Mouse (Mus musculus): ENCODE results near the gene Fen1. TPM values are rescaled to one million over a fixed set of nuclear protein-coding genes. Genes with fewer than 3 reads are reported as not detected.

The Fen1 gene
- total RNA-seq, 2 experiments from 2014 or later: 4.7 to 5.2 TPM

DNA sequence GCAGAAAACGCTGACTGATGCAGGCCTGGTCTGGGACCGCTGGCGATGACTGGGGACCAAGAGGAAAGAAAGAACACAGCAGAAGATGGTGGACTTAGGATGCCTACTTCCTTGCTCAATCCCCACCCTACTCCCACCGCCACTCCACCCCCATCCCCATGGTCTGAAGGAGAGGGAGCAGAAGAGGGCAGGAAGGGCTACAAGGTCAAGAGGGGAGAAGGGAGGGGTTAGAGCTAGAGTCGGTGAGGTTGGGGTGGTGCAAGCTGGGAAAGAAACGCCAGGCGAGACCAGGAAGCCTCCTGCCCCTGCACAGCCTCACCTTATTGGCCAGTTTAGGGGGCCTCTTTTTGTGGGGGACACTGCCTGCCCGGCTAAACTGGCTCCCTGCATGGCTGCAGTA lies 12.1 kb upstream of the Fen1 start:
- DNase-seq: no peak

DNA sequence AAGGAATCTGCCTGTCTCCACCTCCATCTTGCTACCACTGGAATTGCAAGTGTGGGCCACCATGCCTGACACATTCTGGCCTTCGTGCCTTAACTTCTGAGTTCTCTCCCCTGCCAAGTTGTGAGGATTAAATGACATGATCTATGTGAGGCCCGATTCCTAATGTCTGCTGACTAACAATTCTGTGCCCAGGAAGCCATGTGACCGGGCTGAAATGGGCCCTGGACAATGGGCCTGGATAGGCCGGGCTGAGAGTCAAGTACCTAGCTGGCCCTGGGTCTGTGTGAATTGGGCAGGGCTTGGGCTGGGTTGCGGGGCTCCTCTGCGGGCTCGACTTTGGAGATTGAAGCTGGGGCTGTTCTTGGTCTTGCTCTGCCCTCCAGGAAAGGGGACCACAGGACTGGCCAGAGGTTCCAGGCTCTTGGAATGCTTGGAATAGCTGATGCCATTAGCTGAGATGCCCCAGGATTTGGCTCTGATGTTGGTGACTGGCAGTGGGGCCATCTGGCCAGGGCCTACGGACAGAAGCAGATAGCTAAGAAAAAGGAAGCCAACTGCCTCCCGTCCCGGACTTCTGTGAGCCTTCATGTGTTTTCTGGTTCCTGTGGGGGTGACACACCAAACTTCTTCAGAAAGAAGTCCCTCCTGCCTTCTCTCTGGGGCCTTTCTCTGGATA lies 10.0 kb upstream of the Fen1 start:
- peak; percentile 67 to 78 for DNase-seq

DNA sequence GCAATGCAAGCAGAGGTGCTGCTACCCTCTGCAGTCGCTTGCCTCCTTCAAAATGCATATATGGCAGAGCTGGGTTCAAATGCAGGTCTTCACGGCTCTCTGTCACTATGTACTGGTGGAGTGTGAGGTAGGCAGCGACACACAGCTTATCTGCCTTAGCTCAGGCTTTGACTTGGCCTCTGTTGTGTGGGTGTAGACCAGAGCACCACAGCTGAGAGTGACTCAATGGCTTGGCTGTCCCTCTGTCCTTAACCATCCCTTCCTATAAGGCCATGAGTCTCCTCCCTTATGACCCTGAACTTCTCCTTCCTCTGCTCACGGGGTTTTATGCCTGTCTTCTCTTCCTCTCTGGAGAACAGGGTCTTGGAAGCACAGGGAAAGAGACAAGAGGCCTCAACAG lies 6.9 kb upstream of the Fen1 start:
- DNase-seq: no peak

DNA sequence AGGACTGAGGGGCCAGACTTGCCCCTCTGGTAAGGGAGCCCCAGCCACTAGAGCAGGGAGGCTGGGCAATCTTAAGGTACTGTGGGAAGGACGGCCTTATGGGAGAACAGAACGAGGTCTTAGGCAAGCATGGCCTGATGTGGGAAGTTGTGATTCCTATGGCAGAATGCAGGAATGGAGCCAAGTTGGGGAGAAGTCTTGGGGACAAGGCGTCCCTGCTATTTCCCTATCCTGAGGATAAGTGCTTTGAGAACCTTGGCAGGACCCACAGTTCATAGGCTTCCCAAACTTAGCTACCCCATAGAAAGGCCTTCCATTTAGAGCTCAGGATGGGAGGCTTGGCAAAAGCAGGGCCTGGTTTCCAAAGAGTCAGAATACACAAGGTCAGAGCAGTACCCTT lies 4.9 kb upstream of the Fen1 start:
- peak; percentile 63 to 81 for DNase-seq

DNA sequence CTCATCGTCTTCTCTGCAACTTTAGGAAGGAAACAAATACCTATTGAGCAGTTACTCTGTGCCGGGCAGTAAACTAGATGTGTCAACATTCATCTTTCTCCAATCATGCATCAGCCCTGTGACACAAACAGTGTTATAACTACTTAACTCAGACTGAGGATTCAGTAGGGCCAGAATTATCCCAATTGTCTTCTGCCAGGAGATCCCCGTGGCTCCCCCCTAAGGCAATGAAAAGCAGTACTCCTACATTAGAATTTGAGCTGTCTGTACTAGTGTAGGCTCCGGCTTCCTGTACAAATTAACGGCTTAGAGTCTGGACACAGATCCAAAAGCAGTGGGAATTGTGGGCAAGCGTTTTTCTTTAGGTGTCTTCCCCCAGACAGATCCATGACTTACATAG lies 1.1 kb upstream of the Fen1 start:
- no peak for DNase-seq

DNA sequence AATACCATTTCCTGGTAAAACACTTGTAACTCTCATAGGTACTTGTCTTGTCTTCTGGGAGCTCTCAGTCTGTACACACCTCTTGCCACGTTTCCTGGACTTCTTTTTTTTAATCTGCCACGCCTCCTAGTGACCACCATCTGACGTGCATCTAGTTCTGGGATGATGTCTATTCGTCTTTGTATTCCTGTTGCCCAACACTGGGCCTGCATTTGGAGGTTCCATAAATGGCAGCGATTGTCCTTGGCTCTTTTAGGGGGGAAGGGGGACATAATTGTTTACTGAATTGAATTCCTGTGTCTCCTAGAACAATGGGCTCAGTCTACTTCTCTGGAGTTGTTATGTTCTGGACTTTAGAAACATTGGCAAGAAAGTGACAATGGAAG lies 640 bp upstream of the Fen1 start:
- peak; percentile 58 to 60 for DNase-seq

DNA sequence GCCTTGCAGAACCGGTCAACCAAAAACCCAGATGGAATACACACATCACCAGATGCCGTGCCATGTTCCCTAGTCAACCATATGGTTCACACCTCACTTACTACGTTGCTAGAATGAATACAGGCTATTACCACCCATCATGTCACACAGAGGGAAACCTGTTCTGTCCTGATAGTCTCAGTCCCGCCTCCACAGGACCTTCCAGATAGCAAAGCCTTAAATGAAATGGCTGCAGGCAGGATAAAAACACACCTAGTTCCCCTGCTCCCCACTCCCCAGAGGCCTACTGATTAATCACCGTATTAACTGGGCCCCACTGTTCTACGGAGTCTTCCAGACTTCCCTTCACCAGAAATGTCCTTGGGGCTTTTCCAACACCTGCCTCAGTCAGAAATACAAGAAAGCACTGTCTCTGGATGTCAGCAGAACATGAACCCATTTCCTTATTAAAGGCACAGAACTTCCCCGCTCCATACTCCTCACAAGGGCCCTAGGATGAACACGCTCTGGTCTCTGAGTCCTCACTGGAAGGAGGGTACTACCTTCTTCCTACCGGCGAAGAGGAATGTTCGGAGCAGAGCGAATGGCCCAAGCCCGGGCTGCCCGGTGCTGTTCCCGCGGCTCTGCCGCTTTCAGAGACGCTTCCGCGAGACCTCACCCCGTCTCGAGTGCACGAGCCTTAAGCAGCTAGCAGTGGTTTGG lies 672 bp downstream of the Fen1 start:
- DNase-seq: no peak

DNA sequence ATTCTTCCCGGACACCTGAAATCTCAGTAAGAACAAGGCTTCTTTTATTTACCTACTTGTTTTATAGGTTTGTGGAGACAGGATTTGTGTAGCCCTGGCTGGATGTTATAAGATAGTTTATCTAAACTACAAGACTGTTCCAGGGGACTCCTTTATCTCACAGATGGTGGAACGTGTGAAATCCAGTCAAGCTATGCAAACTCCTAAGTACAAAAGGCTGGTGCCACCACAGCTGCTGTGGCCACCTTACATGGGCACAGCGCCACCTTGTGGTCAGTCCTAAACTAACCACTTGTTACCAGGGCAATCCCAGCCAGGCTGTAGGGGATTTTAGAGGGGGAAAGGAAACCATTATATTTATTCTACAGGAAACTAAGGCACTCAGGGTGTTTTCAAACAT lies 5.2 kb downstream of the Fen1 start:
- peak; percentile 75 to 88 for DNase-seq

DNA sequence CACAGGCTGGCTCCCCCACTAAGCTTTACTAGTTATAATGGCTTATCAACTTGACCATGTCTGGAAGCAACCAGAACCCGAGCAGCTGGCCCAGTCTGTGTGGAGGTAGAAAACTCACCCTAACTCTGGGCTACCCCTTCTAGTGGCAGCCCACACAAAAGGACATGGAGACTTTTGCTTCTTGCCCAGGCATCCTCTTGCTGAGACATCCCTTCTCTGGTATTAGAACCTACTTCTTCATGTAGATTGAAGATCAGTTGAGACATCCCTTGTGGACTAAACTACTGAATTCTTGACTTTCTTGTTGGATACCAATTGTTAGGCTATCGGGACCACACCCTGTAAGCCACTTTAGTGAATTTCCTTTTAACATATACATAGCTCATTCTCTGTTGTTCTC lies 5.7 kb downstream of the Fen1 start:
- no peak for DNase-seq

DNA sequence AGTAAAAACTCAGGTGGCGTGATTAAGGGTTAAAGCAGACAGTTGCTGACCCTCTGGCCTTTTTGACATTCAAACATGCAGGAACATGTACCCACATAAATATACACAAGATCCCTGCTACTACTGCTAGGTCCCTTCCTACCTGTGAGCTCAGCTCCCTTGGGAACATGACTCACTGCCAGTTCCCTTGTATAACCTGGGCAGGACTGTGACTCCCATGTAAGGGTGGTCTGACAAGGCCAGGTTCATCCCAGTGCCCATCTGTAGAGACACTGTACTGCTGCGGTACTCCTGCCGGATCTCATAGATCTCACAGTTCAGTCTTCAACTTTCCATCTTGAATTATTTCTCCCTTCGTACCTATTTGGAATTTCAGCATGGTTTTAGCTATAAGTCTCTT lies 6.8 kb downstream of the Fen1 start:
- DNase-seq: no peak

DNA sequence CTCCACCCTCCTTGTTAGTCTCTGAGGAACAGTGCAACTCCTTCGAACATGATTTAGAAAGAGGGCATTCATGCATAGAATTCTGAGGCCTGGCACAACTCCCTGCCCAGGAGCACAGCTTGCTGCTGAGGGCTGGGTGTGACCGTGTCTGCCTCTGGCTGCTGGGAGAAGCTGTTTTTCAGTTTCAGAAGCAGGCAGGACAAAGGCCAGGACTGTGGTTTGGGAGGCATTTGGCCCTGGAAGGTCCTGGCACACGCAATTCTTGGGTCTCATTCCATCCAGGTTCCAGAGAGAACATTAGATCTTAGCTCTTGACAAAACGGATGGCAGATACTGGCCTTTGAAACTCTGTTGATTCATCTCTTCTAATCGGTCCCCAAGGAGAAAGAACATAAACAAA lies 8.7 kb downstream of the Fen1 start:
- no peak for DNase-seq

DNA sequence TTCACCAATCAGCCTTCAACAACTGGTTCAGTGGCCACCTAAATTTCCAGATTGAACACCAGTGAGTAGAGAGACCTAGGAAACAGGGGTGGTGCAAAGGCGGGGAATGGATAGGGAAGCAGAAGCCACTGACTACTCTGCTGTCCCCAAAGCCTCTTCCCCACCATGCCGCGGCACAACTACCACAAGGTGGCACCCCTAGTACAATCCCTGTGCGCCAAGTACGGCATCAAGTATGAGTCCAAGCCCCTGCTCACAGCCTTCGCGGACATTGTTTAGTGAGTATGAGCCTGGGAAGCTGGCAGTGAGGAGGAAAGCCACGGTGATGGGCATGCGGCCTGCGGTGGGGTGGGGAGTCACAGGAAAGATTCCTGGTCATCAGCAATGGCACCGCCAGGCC lies 9.6 kb downstream of the Fen1 start:
- DNase-seq: no peak

DNA sequence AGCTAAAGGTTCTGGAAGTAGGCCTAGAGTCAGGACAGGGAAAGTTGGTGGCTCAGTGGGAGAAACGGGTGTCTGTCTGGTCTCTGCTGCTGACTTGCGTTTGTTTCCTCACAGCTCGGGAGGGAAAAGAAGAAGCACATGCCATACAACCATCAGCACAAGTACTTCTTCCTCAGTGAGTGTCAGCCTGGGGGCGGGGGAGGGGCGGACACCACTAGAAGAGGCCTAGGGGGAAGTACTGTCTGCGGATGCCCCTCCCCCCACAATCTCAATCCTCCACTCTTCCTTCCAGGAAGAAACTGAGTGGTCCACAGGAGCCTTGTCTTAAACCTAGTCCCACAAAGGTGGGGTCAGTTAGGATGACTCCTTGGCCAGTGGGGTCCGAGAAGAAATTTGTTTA lies 12.6 kb downstream of the Fen1 start:
- DNase-seq: peak; percentile 35 to 45

DNA sequence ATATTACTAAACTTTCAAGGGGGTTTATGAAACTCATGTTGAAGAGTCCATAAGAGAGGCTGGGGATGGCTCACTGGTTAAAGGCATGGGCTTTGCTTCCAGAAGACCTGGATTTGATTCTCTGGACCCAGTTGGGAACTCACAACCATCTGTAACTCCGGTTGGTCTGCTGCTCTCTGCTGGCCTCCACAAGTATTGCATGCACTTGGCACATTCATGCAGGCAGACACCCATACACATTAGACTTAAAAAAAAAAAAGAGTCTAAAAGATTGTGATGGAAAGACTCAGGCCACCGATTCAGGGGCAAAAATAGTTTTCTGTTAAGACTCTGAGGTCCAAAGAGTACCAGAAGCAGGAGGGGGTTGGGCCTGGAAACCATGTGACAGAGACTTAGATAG lies 13.2 kb downstream of the Fen1 start:
- peak; percentile 72 to 86 for DNase-seq

DNA sequence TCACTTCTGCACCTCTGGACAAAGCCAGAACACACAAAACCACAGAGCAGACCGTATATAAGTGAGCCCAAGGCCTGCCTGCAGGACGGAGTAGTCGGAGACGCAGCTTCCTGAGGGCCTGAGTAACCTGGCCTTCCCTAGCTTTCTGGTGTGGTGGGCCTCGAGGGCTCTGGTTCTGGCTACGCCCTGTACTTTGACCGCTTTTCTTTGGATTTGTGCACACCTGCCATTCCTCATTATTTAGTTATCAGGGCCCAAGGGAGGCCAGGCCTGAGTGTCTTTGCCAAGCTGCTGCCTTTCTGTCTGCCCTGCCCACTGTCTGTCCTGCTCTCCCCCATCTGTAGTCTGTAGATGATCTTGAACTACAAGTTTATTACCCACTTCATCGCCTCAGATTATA lies 14.0 kb downstream of the Fen1 start:
- no peak for DNase-seq

DNA sequence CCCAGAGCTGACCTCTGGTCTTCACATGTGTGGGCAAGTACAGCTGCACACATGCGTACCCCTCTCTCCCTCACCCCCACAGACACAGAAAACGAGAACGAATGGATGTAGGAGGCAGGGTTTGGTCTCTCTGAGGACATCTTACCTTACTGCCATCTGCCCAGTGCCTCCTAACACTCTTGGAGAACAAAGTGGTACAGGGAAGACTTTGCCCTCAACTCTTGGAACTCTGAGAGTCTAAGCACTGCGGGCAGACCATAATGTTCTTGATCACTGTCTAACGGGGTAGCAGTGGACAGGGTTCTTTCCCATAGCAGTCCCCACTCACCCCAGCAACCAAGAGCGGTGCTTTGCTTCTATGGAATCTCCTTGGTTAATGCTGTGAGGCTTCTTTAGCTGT lies 14.9 kb downstream of the Fen1 start:
- DNase-seq: no peak

DNA sequence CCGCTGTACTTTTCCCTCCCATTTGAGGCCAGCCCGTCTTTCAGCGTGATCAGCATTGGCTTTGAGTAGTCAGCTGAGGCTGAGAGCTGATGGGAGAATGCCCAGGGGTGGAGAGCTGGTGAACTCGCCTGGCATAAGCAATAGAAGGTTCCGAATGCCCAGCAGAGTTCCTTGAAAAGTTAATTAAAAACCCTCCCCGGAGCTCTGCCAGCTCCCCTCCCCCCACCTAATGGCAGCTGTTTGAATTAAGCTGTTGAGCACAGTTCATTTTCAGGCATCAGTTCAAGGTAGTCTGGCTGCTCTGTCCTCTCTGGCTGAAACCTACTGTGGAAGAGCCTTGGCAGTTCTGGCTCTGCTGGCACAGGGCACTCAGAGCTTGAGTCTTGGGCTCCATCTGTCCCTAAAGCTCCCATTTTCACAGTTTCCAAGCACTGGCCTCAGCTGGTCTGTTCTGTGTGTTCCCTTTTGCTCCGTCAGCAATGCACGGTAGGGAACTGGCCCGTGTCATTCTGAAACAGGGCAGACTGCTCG lies 15.6 kb downstream of the Fen1 start:
- peak in 1 of 2 experiments; percentile 36 for DNase-seq

DNA sequence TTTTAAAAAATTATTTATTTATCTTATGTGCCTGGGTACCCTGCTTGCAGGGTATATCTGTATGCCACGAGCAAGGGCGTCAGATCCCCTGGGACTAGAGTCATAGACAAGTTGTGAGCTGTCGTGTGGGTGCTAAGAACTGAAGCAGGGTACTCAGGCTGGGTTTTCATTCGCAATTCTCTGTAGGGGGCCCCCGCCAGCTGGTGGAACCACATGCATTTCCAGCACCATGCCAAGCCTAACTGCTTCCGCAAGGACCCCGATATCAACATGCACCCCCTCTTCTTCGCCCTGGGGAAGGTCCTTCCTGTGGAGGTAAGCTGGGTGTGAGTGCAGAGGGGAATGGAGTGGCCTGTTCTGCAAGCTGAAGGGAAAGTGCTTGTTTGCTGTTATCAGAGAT lies 17.4 kb downstream of the Fen1 start:
- no peak for DNase-seq

DNA sequence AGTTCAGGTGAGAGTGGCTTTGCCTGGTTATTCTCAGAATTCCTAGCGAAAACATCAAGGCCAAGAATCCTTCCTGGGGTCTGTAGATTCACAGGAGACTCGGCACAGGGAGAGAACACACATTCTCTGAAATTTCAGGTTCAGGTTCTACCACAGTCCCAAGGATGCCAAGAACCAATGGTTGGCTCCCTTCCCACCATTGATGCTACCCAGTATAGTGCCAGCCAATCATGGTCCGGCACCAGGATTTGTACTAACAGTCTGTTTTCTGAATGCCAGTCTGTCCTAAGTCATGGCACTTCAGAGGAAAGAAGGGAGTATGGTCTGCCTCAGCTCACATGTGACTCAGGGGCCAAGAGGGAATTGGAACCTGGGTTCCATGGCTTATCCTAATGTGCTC lies 18.1 kb downstream of the Fen1 start:
- no peak for DNase-seq

DNA sequence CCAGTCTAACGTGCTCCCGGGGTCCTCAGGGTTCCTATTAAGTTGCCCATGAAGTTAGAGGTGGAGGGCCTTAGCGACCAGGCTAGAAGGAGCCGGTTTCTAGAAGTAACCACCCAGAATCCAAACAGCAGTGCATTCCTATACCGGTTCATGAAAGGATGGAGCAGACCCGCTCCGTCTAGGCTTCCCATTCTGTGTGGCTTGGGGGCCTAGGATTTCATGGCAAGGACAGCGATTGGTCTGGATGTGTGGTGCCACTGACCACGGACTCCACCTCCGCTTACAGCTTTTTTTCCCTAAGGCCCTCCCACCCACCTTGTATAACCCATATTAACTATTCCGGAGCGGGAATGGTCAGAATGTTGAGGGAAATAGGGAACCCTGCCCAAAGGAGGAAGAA lies 19.9 kb downstream of the Fen1 start:
- DNase-seq: no peak

DNA sequence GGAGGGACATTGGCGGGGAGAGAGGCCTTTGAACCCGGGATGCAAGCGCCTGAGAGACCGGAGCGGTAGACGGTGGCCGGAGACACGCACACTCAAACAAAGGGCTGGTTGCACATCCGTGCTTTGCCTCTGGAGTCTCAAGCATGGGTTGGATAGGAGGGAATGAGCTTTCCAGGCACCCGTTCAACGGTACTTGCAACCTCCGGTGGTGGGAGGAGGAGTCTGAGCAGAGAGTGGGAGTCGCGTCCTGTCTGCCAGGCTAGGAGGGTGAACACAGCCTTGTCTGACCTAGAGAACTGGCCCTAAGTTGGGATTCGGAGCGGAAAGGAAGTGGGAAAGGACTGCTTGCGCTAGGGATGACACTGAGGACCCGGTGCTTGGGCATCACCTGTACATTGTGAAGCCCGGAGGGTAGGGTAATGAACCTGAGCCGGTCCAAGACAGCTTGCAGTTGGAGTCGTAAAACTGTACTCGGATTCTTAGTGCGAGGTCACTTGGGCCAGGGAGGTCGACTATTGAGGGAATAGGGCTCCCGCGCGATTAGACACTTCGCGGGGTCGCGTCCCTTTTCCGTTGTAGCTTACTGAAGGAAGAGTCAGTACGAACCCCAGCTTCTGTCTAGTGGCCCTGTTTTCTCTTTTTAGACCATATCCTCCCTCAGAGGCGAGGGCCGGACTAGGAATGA lies 20.5 kb downstream of the Fen1 start:
- peak; percentile 80 for DNase-seq

DNA sequence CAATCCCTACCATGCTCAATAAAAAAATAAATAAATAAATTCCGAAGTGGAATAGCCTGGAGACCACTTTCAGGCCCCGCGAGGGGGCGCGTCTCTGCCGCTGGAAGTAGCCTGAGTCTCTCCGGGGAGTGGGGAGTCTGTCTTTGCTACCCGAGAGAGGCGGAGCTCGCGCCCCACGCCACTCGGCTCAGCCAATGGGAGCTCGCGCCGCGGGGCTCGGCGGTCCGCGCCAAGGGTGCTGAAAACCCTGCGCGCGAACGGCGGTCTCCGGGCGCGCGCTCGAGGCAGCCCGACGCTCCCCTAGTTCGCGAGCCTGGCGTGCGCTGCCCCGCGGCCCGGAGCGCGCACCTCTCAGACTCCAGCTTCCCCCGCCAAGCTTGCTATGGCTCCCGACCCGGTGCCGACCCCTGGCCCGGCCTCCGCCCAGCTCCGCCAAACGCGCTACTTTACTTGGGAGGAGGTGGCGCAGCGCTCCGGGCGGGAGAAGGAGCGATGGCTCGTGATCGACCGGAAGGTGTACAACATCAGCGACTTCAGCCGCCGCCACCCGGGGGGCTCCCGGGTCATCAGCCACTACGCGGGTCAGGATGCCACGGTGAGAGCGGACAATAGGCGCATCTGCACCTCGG lies 21.2 kb downstream of the Fen1 start, which contains the start of gene Fads1:
Gene Fads1 (plus strand): TSS at position 219 of the 629 bp plus-strand sequence.
- DNase-seq: peak; percentile 93 to 96

DNA sequence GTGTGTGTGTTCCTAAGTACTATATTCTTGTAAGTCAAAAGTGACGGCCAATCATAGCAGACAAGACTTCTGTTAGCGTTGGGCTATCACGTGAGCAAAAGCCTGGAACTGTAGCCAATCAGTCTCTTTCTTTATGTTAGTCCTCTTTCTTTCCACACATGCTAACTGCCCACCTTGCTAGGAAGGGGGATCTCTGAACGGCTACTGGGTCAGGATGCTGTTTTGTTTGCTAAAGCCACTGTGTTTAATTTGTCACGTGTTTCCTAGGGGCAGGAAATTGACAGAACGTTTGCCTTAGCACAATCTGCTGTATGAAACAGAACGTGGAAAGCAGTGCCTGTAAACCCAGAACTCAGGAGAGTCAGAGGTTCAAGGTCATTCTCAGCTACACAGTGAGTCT lies 21.8 kb downstream of the Fen1 start:
- DNase-seq: no peak

All from heart, adult 18-20 months (tissue).